Mouse (Mus musculus) hindbrain, postnatal 0 days (tissue): ENCODE results near the gene Rpl12. TPM values are rescaled to one million over a fixed set of nuclear protein-coding genes. Genes with fewer than 3 reads are reported as not detected.
"Not testable (repeated sequence)": the region's sequence is repeated elsewhere in the genome, so short reads cannot be mapped to it uniquely, and the experiment has no call there.

Source experiments
- ATAC-seq: fragments of 200-750 bp; cut with Nextera tagmentation; 2 replicates; pipeline ENCODE4 v1.8.0; 2017; ENCODE audit warnings: mild to moderate bottlenecking, moderate TSS enrichment, moderate library complexity
- DNase-seq: peaks from one replicate; pipeline ENCODE4 v3.0.0-alpha.2; 2015; ENCODE audit warnings: low spot score
- H3K27ac ChIP-seq: fragments of 300-500 bp; sonication (generic); 2 replicates; pipeline ENCODE4 v1.5.1; 2014; ENCODE audit warnings: mild to moderate bottlenecking
- H3K27me3 ChIP-seq: fragments of 300-500 bp; sonication (generic); 2 replicates; pipeline ENCODE4 v1.6.1; 2014; ENCODE audit warnings: low read length, mixed read lengths; ENCODE audit not compliant: insufficient read depth
- H3K36me3 ChIP-seq: fragments of 300-500 bp; sonication (generic); 2 replicates; pipeline ENCODE4 v1.6.1; 2014; ENCODE audit warnings: low read length, mixed read lengths; ENCODE audit not compliant: insufficient read depth
- H3K4me1 ChIP-seq: fragments of 300-500 bp; sonication (generic); 2 replicates; pipeline ENCODE4 v1.6.1; 2014; ENCODE audit warnings: antibody characterized with exemption, low read length, mixed read lengths; ENCODE audit not compliant: insufficient read depth
- H3K4me2 ChIP-seq: fragments of 300-500 bp; sonication (generic); 2 replicates; pipeline ENCODE4 v1.6.1; 2014; ENCODE audit warnings: low read depth, mild to moderate bottlenecking, low read length, moderate library complexity, mixed read lengths
- H3K4me3 ChIP-seq: fragments of 300-500 bp; sonication (generic); 2 replicates; pipeline ENCODE4 v1.5.1; 2014; ENCODE audit warnings: low read length
- H3K9ac ChIP-seq: fragments of 300-500 bp; sonication (generic); replicated peaks from 2 replicates; pipeline ENCODE4 v1.6.1; 2014; ENCODE audit warnings: mild to moderate bottlenecking, low read length, moderate library complexity, mixed read lengths
- H3K9me3 ChIP-seq: fragments of 300-500 bp; sonication (generic); 2 replicates; pipeline ENCODE4 v1.6.1; 2016; ENCODE audit warnings: low read length, mixed read lengths
- CTCF ChIP-seq: IDR thresholded peaks from 2 replicates; pipeline ENCODE4 v1.5.1; 2016; ENCODE audit warnings: antibody characterized with exemption, control low read depth, low read depth
- WGBS: fragments of 180-500 bp; shearing (Covaris S2); extraction: QIAGEN DNeasy Blood & Tissue Kit; methylation state at CpG from one replicate; pipeline ENCODE4 v1.1.7; 2014; 5-methylcytosine and 5-hydroxymethylcytosine counted together
- polyA plus RNA-seq: library from polyadenylated mRNA; unstranded; fragments of >200 nt; fragmentation: Nextera tagmentation; extraction: Ambion mirVana; gene quantifications from 2 replicates; pipeline ENCODE4 v1.2.1, GENCODE M21; 2015
- total RNA-seq: library from RNA; depleted of rRNA; stranded (reverse); fragments of >200 nt; gene quantifications from 2 replicates; pipeline ENCODE4 v1.2.3, GENCODE M21; 2014; rRNA removed

Rpl12 gene
- total and polyA plus RNA-seq, 2 experiments from 2014 or later, result 92.2 to 168 TPM

GRCm38 (mm10) chr2:33005041-33005440, 43.7 kb downstream of the Rpl12 start:
- Histone ChIP-seq H3K27ac (no peak overlapping the region), H3K36me3 (peaks cover 21% of the 10 kb centered on the region), H3K4me1 (no peaks in the 10 kb centered on the region), H3K27me3 (no peaks in the 10 kb centered on the region), H3K9me3 (no peaks in the 10 kb centered on the region), H3K4me2 (no peak overlapping the region), H3K9ac (no peak overlapping the region), H3K4me3 (no peak overlapping the region)
- no peak for TF ChIP-seq CTCF
- ATAC-seq, result no peak
- 45% methylated on average over 5 of the region's 5 CpGs for WGBS
- DNase-seq, result no peak

GRCm38 (mm10) chr2:33009055-33009454, 47.7 kb downstream of the Rpl12 start:
- 94% methylated on average over 4 of the region's 4 CpGs for WGBS
- DNase-seq, H3K4me2 ChIP-seq, H3K9ac ChIP-seq, H3K9me3 ChIP-seq, H3K27ac ChIP-seq, H3K4me3 ChIP-seq, ATAC-seq, H3K4me1 ChIP-seq, H3K27me3 ChIP-seq: not testable (repeated sequence)
- peaks cover 15% of the 10 kb centered on the region for H3K36me3 ChIP-seq
- TF ChIP-seq CTCF, result peak; percentile 42

GRCm38 (mm10) chr2:33014877-33015276, 53.5 kb downstream of the Rpl12 start:
- ATAC-seq (peak; percentile 54), DNase-seq (peak; percentile 72)
- no peak overlapping the region for H3K4me3 ChIP-seq
- no peaks in the 10 kb centered on the region for H3K9me3 ChIP-seq
- H3K4me2 ChIP-seq, result no peak overlapping the region
- TF ChIP-seq CTCF, result no peak
- H3K9ac ChIP-seq, result no peak overlapping the region
- no peaks in the 10 kb centered on the region for H3K4me1 ChIP-seq
- H3K36me3 ChIP-seq, result no peaks in the 10 kb centered on the region; the same call in 1 of the 2 replicates
- 47% methylated on average over 5 of the region's 5 CpGs for WGBS
- H3K27me3 ChIP-seq, result no peaks in the 10 kb centered on the region
- no peak overlapping the region for H3K27ac ChIP-seq

Other genes with a start within 250 kb of the Rpl12 start
- 108 and 116 TPM in 2 replicates for gene Cdk9, start 248.5 kb upstream of the Rpl12 start, total RNA-seq
- 61.1 and 65.3 TPM in 2 replicates for gene Cdk9, start 248.5 kb upstream of the Rpl12 start, polyA plus RNA-seq
- gene Sh2d3c, start 240.5 kb upstream of the Rpl12 start, total RNA-seq, result 43.8 and 56.9 TPM in 2 replicates
- gene Sh2d3c, start 240.5 kb upstream of the Rpl12 start, polyA plus RNA-seq, result 49.5 and 52.8 TPM in 2 replicates
- gene 6330409D20Rik, start 220.5 kb upstream of the Rpl12 start, total RNA-seq, result 1.7 and 3.2 TPM in 2 replicates
- 3.6 and 5.1 TPM in 2 replicates for gene 6330409D20Rik, start 220.5 kb upstream of the Rpl12 start, polyA plus RNA-seq
- 75.1 and 81.1 TPM in 2 replicates for gene Tor2a, start 204.3 kb upstream of the Rpl12 start, total RNA-seq
- 48.2 and 49.1 TPM in 2 replicates for gene Tor2a, start 204.3 kb upstream of the Rpl12 start, polyA plus RNA-seq
- 0.78 and 1.6 TPM in 2 replicates for gene Ttc16, start 185.9 kb upstream of the Rpl12 start, total RNA-seq
- 0.58 and 0.76 TPM in 2 replicates for gene Ttc16, start 185.9 kb upstream of the Rpl12 start, polyA plus RNA-seq
- gene Ptrh1, start 185.8 kb upstream of the Rpl12 start, total RNA-seq, result 0.75 and 2.9 TPM in 2 replicates
- 4.0 and 4.4 TPM in 2 replicates for gene Ptrh1, start 185.8 kb upstream of the Rpl12 start, polyA plus RNA-seq
- 0.16 and 0.40 TPM in 2 replicates for gene Cfap157, start 177.1 kb upstream of the Rpl12 start, total RNA-seq
- gene Cfap157, start 177.1 kb upstream of the Rpl12 start, polyA plus RNA-seq, result 0.64 and 1.1 TPM in 2 replicates
- gene Stxbp1, start 114.3 kb upstream of the Rpl12 start, total RNA-seq, result 142 and 149 TPM in 2 replicates
- 318 and 348 TPM in 2 replicates for gene Stxbp1, start 114.3 kb upstream of the Rpl12 start, polyA plus RNA-seq
- gene Fam129b, start 85.4 kb upstream of the Rpl12 start, total RNA-seq, result 49.8 and 52.7 TPM in 2 replicates
- 20.8 and 23.5 TPM in 2 replicates for gene Fam129b, start 85.4 kb upstream of the Rpl12 start, polyA plus RNA-seq
- gene Lrsam1, start 55 bp downstream of the Rpl12 start, total RNA-seq, result 37.9 and 50.0 TPM in 2 replicates
- gene Lrsam1, start 55 bp downstream of the Rpl12 start, polyA plus RNA-seq, result 19.5 and 22.1 TPM in 2 replicates
- gene Slc2a8, start 20.5 kb downstream of the Rpl12 start, total RNA-seq, result 38.2 and 41.2 TPM in 2 replicates
- gene Slc2a8, start 20.5 kb downstream of the Rpl12 start, polyA plus RNA-seq, result 32.6 and 33.4 TPM in 2 replicates
- 96.9 and 105 TPM in 2 replicates for gene Garnl3, start 170.1 kb downstream of the Rpl12 start, total RNA-seq
- gene Garnl3, start 170.1 kb downstream of the Rpl12 start, polyA plus RNA-seq, result 56.1 and 57.0 TPM in 2 replicates